ENCODE assay signal across 8 mouse cellular contexts in the genomic region with DNA sequence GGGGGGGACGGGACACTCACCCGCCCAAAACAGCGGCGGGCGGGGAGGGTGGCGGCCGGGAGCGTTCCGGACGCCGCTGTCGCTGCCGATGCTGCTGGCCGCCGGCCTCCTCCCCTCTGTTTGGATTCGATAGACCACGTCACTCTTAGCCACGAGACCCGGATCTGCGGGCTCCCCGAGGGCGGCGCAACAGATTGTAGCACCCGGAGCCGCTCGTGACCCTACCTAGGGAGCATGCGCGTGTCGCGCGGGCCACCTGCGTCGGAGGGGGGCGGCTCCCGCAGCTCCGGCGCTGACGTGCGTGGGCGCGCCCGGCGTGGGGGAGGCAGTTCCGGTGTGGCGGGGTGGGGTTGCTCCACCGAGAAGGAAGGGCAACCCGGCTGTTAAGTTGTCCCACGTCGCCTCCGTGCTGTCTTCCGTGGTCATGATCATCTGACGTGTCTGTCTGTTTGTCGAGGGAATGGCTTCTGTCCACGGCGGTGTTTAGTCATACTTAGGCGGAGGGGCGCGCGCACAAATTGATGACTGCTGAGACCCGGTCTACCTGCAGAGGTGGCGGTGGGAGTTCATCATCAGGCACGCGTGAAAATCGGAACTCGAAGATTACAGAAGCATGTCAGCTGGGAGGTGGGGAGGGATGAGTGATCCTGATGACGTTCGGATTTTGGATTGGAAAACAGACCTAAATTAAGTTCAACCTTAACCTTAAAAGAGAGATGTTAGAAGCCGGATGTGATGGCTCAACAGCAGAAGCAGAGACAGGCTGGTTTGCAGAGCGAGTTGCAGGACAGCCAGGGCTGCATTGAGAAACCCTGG. TPM values are rescaled to one million over a fixed set of nuclear protein-coding genes. Genes with fewer than 3 reads are reported as not detected.
DNase-seq lines count a peak whose midpoint lies in the region; ATAC-seq and TF ChIP-seq lines count a peak whose summit lies in the region.

TSS of gene Gm43552 (minus strand) at position 118 of the 816 bp plus-strand sequence.

- under 1% methylated on average over 64 of the region's 69 CpGs for WGBS in hindbrain, embryonic 12.5 days

- no peaks in the 10 kb centered on the region for H3K9me3 ChIP-seq in hindbrain, embryonic 12.5 days (replicated peaks)

- H3K4me2 ChIP-seq in hindbrain, embryonic 12.5 days (replicated peaks), result peak within 1 kb of the TSS; percentile 78

- H3K9ac ChIP-seq in hindbrain, embryonic 12.5 days, result peak within 1 kb of the TSS; percentile 95

- no peak for TF ChIP-seq CTCF in Patski (IDR thresholded peaks at IDR 0.05)

- ATAC-seq in Patski, result peak; percentile 84
- peak; percentile 97 for ATAC-seq in hindbrain, embryonic 12.5 days (ENCODE audit: low FRiP score)

- peak; percentile 71 for DNase-seq in Patski (ENCODE audit: low read depth, low spot score)
- peak; percentile 91 to 95 for DNase-seq in cerebellum, postnatal 10 days
- DNase-seq in frontal cortex, postnatal 10 days (ENCODE audit: low spot score in 2 of 2), result peak; percentile 94 to 95
- peak; percentile 90 to 97 for DNase-seq in layer of hippocampus, postnatal 14 days (ENCODE audit: low spot score in 2 of 2)
- DNase-seq in lung, postnatal 10 days, result peak; percentile 97
- peak; percentile 89 for DNase-seq in ovary, postnatal 14 days (ENCODE audit: low spot score)
- DNase-seq in thymus, postnatal 10 days (ENCODE audit: low spot score in 2 of 2), result peak; percentile 94 to 95

- peak within 1 kb of the TSS; percentile 94 for H3K4me3 ChIP-seq in hindbrain, embryonic 12.5 days

- H3K36me3 ChIP-seq in hindbrain, embryonic 12.5 days, result no peaks in the 10 kb centered on the region

- CTCF ChIA-PET in Patski (lab: Charles Lee), result no interaction called here

- in situ Hi-C loops in Patski (cut with MboI; ENCODE audit: low pct_unique_long_range_greater_than_20kb), result no loop called here

- peak within 1 kb of the TSS; percentile 96 for H3K27ac ChIP-seq in hindbrain, embryonic 12.5 days

- H3K27me3 ChIP-seq in Patski, result no peaks in the 10 kb centered on the region
- no peaks in the 10 kb centered on the region for H3K27me3 ChIP-seq in hindbrain, embryonic 12.5 days

- H3K4me1 ChIP-seq in hindbrain, embryonic 12.5 days, result peaks cover 16% of the 10 kb centered on the region

- POLR2A ChIA-PET in Patski (lab: Charles Lee), result interaction anchor here (1.0 to 1.3 kb wide), 2 partner anchors 21 to 159 kb away, joined by 3 to 5 read pairs; no protein-coding TSS in a partner anchor

RNA-seq across cellular contexts. Expression of gene Gm43552, which starts in this region (rescaled TPM):
- not detected for polyA plus RNA-seq in Patski (2021)
- polyA plus RNA-seq in hindbrain, embryonic 12.5 days (2016; fragmentation: Nextera tagmentation; extraction: Ambion mirVana), result not detected in 2 replicates
- not detected for total RNA-seq in layer of hippocampus, postnatal 14 days (2021)

Comparison
In these comparisons a context has a peak if more than half of its experiments do, and no peak if none do; other contexts are left out.
1. Peak in every context shown above with its lines: DNase-seq, ATAC-seq, H3K4me3 ChIP-seq and H3K27ac ChIP-seq.
2. Peak in DNase-seq and ATAC-seq in Patski; RNA of the gene not detected or under 1 TPM.
3. Peak in ATAC-seq, H3K4me3 ChIP-seq, H3K27ac ChIP-seq, H3K9ac ChIP-seq and H3K4me2 ChIP-seq in hindbrain, embryonic 12.5 days; RNA of the gene not detected or under 1 TPM.
4. Peak in DNase-seq in layer of hippocampus, postnatal 14 days; RNA of the gene not detected or under 1 TPM.